Mouse (Mus musculus): Measurements from ENCODE around the gene Tk1.

DNA sequence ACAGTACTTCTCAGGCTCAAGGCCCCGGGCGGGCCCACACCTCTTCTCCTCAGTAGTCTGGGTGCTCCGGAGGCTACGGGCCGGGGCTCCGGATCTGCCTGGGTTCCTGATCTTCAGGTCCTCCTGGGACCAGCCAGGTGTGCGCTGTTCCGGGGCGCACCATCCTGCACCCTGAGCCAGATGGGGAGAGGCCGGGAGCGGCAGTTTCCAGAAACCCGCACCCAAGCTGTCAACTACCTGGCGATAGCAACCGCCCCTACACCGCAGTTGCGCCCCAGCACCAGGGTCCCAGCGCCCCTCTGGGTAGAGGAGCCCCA is 45.7 kb downstream of the Tk1 start:
- TF ChIP-seq CTCF (IDR thresholded peaks at IDR 0.05; ENCODE audit: extremely low read depth, insufficient read depth, insufficient read length, insufficient replicate concordance) (no peak), POLR2A (IDR thresholded peaks at IDR 0.05; ENCODE audit: low read depth, low read length) (no peak)
